Mouse (Mus musculus) heart, postnatal 0 days (tissue): Measurements from ENCODE around the gene Myo19.

ENCODE experiments used
- CTCF ChIP-seq: IDR thresholded peaks from 2 replicates; pipeline ENCODE4 v1.5.1; 2016; ENCODE audit warnings: antibody characterized with exemption, control low read depth, low read depth
- EP300 ChIP-seq: IDR thresholded peaks from 2 replicates; pipeline ENCODE4 v1.6.1; 2016; ENCODE audit warnings: antibody characterized with exemption, low read depth

- TF ChIP-seq CTCF (no peak), EP300 (no peak)
Measured at GRCm38 (mm10) chr11:84855285-84855684, 24.7 kb upstream of the Myo19 start.
